Mouse (Mus musculus): ENCODE results near the gene Hdac5. TPM values are rescaled to one million over a fixed set of nuclear protein-coding genes. Genes with fewer than 3 reads are reported as not detected.

Hdac5 gene
- polyA plus RNA-seq, 1 experiment from 2014 or later = 45.3 TPM

DNA sequence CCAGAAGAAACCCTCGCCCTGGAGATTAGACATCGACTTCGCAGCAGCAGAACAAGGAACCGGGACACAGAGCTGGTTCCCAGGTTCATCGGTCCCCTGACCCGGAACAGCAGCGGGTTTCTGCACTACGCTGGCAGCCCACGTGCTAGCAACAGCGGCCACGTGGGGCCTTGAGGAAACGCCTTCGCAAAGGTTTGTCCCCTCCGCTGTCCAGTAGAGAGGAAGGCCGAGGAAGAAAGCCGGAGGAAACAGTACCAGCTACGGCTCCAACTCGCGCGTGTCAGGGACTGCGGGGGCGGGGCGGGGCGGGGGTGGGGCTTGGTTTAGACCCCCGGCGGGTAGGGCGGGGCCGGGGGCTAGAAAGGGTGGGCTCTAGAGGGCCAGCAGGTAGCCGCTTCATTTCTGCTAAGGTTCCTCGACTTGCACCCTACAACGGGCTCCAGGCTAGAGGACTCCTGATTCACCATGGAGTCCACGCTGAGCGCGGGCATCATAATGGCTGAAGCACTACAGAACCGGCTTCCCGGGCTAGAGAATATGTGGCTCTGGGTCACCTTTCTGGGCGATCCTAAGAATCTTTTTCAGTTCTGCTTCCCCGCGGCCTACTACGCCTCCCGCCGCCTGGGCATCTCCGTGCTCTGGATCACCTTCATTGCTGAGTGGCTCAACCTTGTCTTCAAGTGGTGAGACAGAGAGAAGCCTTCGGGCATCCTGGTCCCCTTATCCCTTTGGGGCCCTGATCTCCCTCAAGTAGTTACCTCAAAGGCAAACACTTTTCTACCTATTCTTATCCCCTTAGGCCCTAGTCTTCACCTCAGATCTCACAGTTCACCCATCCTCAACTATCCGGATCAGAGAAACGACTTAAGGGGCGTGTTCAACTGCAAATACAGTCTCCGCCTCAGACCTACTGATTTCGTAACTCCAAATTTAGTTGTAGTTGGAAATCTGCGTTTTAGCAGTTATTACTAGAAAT, 40.2 kb downstream of the Hdac5 start, which contains the start of gene G6pc3:
Gene G6pc3 (plus strand): TSS at position 160 of the 976 bp plus-strand sequence.
- H3K4me1 ChIP-seq (ENCODE audit: control insufficient read depth, insufficient read depth, low read length) = peaks cover 11% of the 10 kb centered on the region
- ATAC-seq (replicated peaks; ENCODE audit: insufficient number of reproducible peaks, low FRiP score, low TSS enrichment) = peak; percentile 80
- H3K4me3 ChIP-seq (ENCODE audit: low read depth, low read length) = peak within 1 kb of the TSS; percentile 61
- H3K4me2 ChIP-seq = peak within 1 kb of the TSS; percentile 76
- no peaks in the 10 kb centered on the region for H3K9me3 ChIP-seq (replicated peaks; ENCODE audit: control insufficient read depth, low read length)
- 3% methylated on average over 50 of the region's 50 CpGs for WGBS (ENCODE audit: insufficient replicate concordance)
- H3K27ac ChIP-seq (ENCODE audit: low read depth, low read length) = peak within 1 kb of the TSS; percentile 69; the same call in 1 of the 2 replicates
- no peaks in the 10 kb centered on the region for H3K27me3 ChIP-seq (ENCODE audit: control insufficient read depth, insufficient read depth, low read length)
- H3K9ac ChIP-seq (ENCODE audit: low read depth, low read length) = peak within 1 kb of the TSS; percentile 72
- H3K36me3 ChIP-seq (ENCODE audit: control insufficient read depth, insufficient read depth, low read length) = peaks cover 5% of the 10 kb centered on the region; the same call in 1 of the 2 replicates

DNA sequence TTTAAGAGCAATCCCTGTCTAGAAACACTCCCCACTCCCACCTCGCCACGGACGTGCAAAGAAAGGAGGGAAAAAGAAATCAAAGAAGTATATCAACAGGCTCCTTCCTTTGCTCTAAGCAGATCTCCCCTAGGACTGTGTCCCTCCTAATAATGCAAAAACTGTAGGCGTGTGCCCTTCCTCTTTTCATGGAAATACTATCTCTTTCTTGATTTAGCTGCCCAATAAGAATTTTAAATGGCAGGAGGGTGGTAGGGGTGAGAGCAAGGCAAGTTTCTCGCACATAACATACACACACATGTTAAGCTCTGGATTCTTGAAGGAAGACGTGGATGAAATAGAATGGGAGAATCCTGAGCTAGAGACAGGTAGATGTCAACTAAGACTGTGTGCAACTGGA, 41.0 kb downstream of the Hdac5 start:
- H3K36me3 ChIP-seq (ENCODE audit: control insufficient read depth, insufficient read depth, low read length) = peaks cover 3% of the 10 kb centered on the region; the same call in 1 of the 2 replicates
- no peaks in the 10 kb centered on the region for H3K9me3 ChIP-seq (replicated peaks; ENCODE audit: control insufficient read depth, low read length)
- ATAC-seq (replicated peaks; ENCODE audit: insufficient number of reproducible peaks, low FRiP score, low TSS enrichment) = no peak
- peak overlapping the region; percentile 61 for H3K4me3 ChIP-seq (ENCODE audit: low read depth, low read length)
- H3K27ac ChIP-seq (ENCODE audit: low read depth, low read length) = no peak overlapping the region
- H3K4me2 ChIP-seq = peak overlapping the region; percentile 76
- no peaks in the 10 kb centered on the region for H3K27me3 ChIP-seq (ENCODE audit: control insufficient read depth, insufficient read depth, low read length)
- H3K9ac ChIP-seq (ENCODE audit: low read depth, low read length) = peak overlapping the region; percentile 72
- WGBS (ENCODE audit: insufficient replicate concordance) = 64% methylated on average over 6 of the region's 6 CpGs
- H3K4me1 ChIP-seq (ENCODE audit: control insufficient read depth, insufficient read depth, low read length) = peaks cover 14% of the 10 kb centered on the region

- Histone ChIP-seq H3K4me3 (ENCODE audit: low read depth, low read length) (no peak overlapping the region), H3K9me3 (replicated peaks; ENCODE audit: control insufficient read depth, low read length) (no peaks in the 10 kb centered on the region), H3K9ac (ENCODE audit: low read depth, low read length) (no peak overlapping the region), H3K27me3 (ENCODE audit: control insufficient read depth, insufficient read depth, low read length) (no peaks in the 10 kb centered on the region), H3K36me3 (ENCODE audit: control insufficient read depth, insufficient read depth, low read length) (0 out of 2 replicates have a peak, but pooled peaks cover 2% of the 10 kb centered on the region), H3K4me2 (no peak overlapping the region), H3K4me1 (ENCODE audit: control insufficient read depth, insufficient read depth, low read length) (peaks cover 17% of the 10 kb centered on the region), H3K27ac (ENCODE audit: low read depth, low read length) (no peak overlapping the region)
- WGBS (ENCODE audit: insufficient replicate concordance) = 76% methylated on average over 1 of the region's 1 CpGs
- no peak for ATAC-seq (replicated peaks; ENCODE audit: insufficient number of reproducible peaks, low FRiP score, low TSS enrichment)
Measured at GRCm38 (mm10) chr11:102186235-102186634, 43.7 kb downstream of the Hdac5 start.

- Histone ChIP-seq H3K4me2 (peak overlapping the region; percentile 86), H3K9me3 (replicated peaks; ENCODE audit: control insufficient read depth, low read length) (no peaks in the 10 kb centered on the region), H3K9ac (ENCODE audit: low read depth, low read length) (no peak overlapping the region), H3K27ac (ENCODE audit: low read depth, low read length) (0 out of 2 replicates have a peak overlapping the region, but pooled peaks have one; percentile 94), H3K4me3 (ENCODE audit: low read depth, low read length) (peak overlapping the region; percentile 97), H3K27me3 (ENCODE audit: control insufficient read depth, insufficient read depth, low read length) (no peaks in the 10 kb centered on the region), H3K4me1 (ENCODE audit: control insufficient read depth, insufficient read depth, low read length) (peaks cover 12% of the 10 kb centered on the region), H3K36me3 (ENCODE audit: control insufficient read depth, insufficient read depth, low read length) (0 out of 2 replicates have a peak, but pooled peaks cover 4% of the 10 kb centered on the region)
- 52% methylated on average over 3 of the region's 3 CpGs for WGBS (ENCODE audit: insufficient replicate concordance)
- no peak for ATAC-seq (replicated peaks; ENCODE audit: insufficient number of reproducible peaks, low FRiP score, low TSS enrichment)
Measured at GRCm38 (mm10) chr11:102185677-102186076, 44.3 kb downstream of the Hdac5 start.

DNA sequence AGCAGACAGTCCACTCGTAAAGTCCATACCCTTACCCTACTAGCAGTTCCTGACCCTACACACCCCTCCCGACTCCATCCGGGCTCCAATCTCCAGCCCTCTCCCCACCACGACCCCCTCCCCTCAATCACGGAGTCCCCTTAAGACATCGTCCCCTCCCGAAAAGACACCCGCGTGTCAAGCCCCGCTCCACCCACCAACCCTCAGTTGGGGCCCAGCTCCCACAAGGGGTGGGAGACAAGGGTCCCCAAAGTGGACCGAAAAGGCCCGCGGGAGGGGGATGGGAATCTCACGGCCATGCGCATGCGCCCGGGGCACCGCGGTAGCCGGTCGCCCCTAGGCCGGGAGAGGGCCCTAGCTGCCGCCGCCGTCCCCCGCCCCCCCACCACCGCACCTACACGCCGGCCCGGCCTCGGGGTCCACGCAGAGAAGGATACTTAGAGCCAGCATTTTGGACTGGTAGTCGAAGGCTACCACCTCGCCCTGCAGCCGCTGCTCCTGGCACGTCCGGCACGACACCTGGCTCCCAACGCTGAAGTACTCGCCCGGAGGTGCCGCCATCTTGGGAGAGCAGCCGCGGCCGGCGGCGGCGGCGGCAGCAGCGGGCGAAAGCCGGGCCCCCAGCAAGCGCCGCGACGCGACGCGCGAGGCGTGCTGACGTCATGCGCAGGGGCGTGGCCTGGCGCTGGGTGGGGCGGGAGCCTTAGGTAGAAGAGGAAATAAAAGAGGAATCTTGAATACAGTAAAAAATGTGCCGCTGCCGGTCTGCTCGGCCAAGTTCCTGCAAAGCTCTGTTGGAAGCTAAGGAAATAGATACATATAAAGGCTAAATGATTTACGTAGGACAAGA, 45.1 kb downstream of the Hdac5 start, which contains the start of gene Lsm12:
Gene Lsm12 (minus strand): TSS at position 651 of the 850 bp plus-strand sequence.
- Histone ChIP-seq H3K4me1 (ENCODE audit: control insufficient read depth, insufficient read depth, low read length) (peaks cover 13% of the 10 kb centered on the region; the same call in 1 of the 2 replicates), H3K27ac (ENCODE audit: low read depth, low read length) (peak within 1 kb of the TSS; percentile 94), H3K36me3 (ENCODE audit: control insufficient read depth, insufficient read depth, low read length) (0 out of 2 replicates have a peak, but pooled peaks cover 4% of the 10 kb centered on the region), H3K4me3 (ENCODE audit: low read depth, low read length) (peak within 1 kb of the TSS; percentile 97), H3K9me3 (replicated peaks; ENCODE audit: control insufficient read depth, low read length) (no peaks in the 10 kb centered on the region), H3K27me3 (ENCODE audit: control insufficient read depth, insufficient read depth, low read length) (no peaks in the 10 kb centered on the region), H3K9ac (ENCODE audit: low read depth, low read length) (peak within 1 kb of the TSS; percentile 93), H3K4me2 (peak within 1 kb of the TSS; percentile 86)
- under 1% methylated on average over 67 of the region's 70 CpGs for WGBS (ENCODE audit: insufficient replicate concordance)
- ATAC-seq (replicated peaks; ENCODE audit: insufficient number of reproducible peaks, low FRiP score, low TSS enrichment) = peak; percentile 72

DNA sequence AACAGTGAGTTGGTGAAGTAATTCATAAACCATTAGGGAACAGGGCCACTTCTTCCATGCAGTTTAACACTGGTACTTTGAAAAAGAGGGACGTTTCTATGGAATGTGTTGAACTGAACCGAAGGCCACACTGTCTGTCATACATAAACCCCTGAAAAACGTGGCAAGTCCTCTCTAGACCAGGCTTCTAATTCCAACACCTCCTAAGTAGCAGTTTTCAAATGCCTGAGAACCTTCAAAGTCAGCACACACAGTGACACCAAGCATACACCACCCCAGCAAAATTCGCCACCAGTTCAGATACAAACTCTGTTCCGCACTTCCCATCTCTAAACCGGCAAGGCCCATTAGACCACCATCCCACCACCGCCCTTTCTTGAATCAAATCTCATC, 45.7 kb downstream of the Hdac5 start:
- H3K9me3 ChIP-seq (replicated peaks; ENCODE audit: control insufficient read depth, low read length) = no peaks in the 10 kb centered on the region
- peak overlapping the region; percentile 93 for H3K9ac ChIP-seq (ENCODE audit: low read depth, low read length)
- H3K27me3 ChIP-seq (ENCODE audit: control insufficient read depth, insufficient read depth, low read length) = no peaks in the 10 kb centered on the region
- 0 out of 2 replicates have a peak, but pooled peaks cover 6% of the 10 kb centered on the region for H3K36me3 ChIP-seq (ENCODE audit: control insufficient read depth, insufficient read depth, low read length)
- H3K4me2 ChIP-seq = peak overlapping the region; percentile 86
- ATAC-seq (replicated peaks; ENCODE audit: insufficient number of reproducible peaks, low FRiP score, low TSS enrichment) = no peak
- peak overlapping the region; percentile 94 for H3K27ac ChIP-seq (ENCODE audit: low read depth, low read length)
- H3K4me3 ChIP-seq (ENCODE audit: low read depth, low read length) = peak overlapping the region; percentile 97
- peaks cover 13% of the 10 kb centered on the region; the same call in 1 of the 2 replicates for H3K4me1 ChIP-seq (ENCODE audit: control insufficient read depth, insufficient read depth, low read length)
- 5% methylated on average over 7 of the region's 7 CpGs for whole genome bisulfite sequencing (ENCODE audit: insufficient replicate concordance)

- peaks cover 9% of the 10 kb centered on the region; the same call in 1 of the 2 replicates for H3K4me1 ChIP-seq (ENCODE audit: control insufficient read depth, insufficient read depth, low read length)
- H3K27ac ChIP-seq (ENCODE audit: low read depth, low read length) = no peak overlapping the region
- H3K36me3 ChIP-seq (ENCODE audit: control insufficient read depth, insufficient read depth, low read length) = peaks cover 19% of the 10 kb centered on the region
- H3K4me3 ChIP-seq (ENCODE audit: low read depth, low read length) = no peak overlapping the region
- no peaks in the 10 kb centered on the region for H3K27me3 ChIP-seq (ENCODE audit: control insufficient read depth, insufficient read depth, low read length)
- ATAC-seq (replicated peaks; ENCODE audit: insufficient number of reproducible peaks, low FRiP score, low TSS enrichment) = no peak
- no peaks in the 10 kb centered on the region for H3K9me3 ChIP-seq (replicated peaks; ENCODE audit: control insufficient read depth, low read length)
- no peak overlapping the region for H3K9ac ChIP-seq (ENCODE audit: low read depth, low read length)
- H3K4me2 ChIP-seq = no peak overlapping the region
Measured at GRCm38 (mm10) chr11:102179836-102180235, 50.1 kb downstream of the Hdac5 start.

DNA sequence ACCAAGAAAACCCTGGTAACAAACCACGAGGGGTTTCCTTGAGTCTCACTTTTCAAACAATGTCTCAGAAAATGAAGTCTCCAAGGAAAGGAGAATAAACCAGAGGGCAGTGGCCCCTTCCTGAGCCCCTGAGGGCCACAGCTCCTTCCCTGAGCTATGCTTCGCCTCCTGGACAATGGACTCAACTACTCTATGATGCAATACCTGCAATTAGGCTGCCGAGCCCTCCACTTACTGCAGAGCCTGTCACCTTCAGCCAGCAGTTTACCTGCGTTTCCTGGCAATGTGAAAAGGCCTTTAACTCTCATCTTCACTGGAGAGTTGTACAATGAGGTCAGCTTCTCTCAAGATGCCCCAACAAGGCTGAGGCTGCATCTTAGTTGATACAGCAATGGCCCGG, 61.3 kb downstream of the Hdac5 start:
- Histone ChIP-seq H3K9ac (ENCODE audit: low read depth, low read length) (no peak overlapping the region), H3K4me3 (ENCODE audit: low read depth, low read length) (no peak overlapping the region), H3K4me1 (ENCODE audit: control insufficient read depth, insufficient read depth, low read length) (no peaks in the 10 kb centered on the region), H3K9me3 (replicated peaks; ENCODE audit: control insufficient read depth, low read length) (no peaks in the 10 kb centered on the region), H3K27me3 (ENCODE audit: control insufficient read depth, insufficient read depth, low read length) (no peaks in the 10 kb centered on the region), H3K36me3 (ENCODE audit: control insufficient read depth, insufficient read depth, low read length) (peaks cover 13% of the 10 kb centered on the region), H3K4me2 (no peak overlapping the region), H3K27ac (ENCODE audit: low read depth, low read length) (no peak overlapping the region)
- ATAC-seq (replicated peaks; ENCODE audit: insufficient number of reproducible peaks, low FRiP score, low TSS enrichment) = no peak
- WGBS (ENCODE audit: insufficient replicate concordance) = 77% methylated on average over 5 of the region's 5 CpGs

All from heart, embryonic 11.5 days (tissue).